Mouse (Mus musculus): Measurements from ENCODE around the gene Bst2.

DNA sequence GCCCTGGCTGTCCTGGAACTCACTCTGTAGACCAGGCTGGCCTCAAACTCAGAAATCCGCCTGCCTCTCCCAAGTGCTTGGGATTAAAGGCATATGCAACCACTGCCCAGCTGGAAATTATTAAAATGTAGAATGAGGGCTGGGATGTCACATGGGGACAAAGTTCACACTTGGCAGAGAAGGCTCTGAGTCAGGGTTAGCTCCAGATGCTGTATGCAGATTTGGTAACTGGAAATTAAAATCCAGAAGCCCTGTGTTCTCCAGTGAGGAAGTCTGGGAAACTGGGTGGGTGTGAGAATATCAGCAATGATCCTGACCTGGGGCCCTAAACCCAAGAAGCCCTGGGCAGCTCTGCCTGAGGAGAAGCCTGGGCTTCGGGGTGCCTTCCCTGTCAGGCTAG lies 27.9 kb downstream of the Bst2 start:
- TF ChIP-seq POLR2A (IDR thresholded peaks at IDR 0.05; ENCODE audit: borderline replicate concordance, insufficient read depth, low read length) (no peak), CTCF (IDR thresholded peaks at IDR 0.05; ENCODE audit: borderline replicate concordance, insufficient read depth, low read depth, low read length) (no peak)
